Mouse (Mus musculus) ovary, postnatal 14 days (tissue): ENCODE results near the gene Ntrk2.

Experiments used
- DNase-seq: peaks from one replicate; pipeline ENCODE4 v3.0.0; 2022; ENCODE audit warnings: low spot score

The Ntrk2 gene

GRCm38 (mm10) chr13:59119596-59120394 is 313.4 kb downstream of the Ntrk2 start:
- DNase-seq, result no peak

GRCm38 (mm10) chr13:59143141-59143744 is 336.9 kb downstream of the Ntrk2 start:
- DNase-seq, result no peak

GRCm38 (mm10) chr13:59144321-59144856 is 338.0 kb downstream of the Ntrk2 start:
- DNase-seq, result no peak

- no peak for DNase-seq
Observed at GRCm38 (mm10) chr13:59145677-59146555, 339.5 kb downstream of the Ntrk2 start.

DNA sequence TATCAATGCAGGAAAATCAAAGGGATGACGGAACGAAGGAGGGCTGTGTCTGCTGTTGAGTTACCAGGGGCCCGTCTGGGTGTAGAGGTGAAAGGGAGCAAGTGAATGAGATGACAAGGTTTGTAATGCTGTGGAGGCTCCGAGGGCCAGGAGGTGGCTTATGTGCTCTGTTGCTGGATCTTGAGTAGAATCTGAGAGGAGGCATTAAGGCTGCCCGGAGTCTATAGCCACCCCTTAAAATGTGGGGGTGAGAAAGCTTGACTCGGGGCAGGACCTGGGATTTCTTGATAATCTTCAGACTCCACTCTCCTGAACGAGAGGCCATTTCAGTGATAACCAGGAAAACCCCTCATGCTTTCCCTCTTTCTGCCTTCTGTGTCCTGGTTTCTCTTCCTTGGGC is 340.2 kb downstream of the Ntrk2 start:
- DNase-seq, result no peak

DNA sequence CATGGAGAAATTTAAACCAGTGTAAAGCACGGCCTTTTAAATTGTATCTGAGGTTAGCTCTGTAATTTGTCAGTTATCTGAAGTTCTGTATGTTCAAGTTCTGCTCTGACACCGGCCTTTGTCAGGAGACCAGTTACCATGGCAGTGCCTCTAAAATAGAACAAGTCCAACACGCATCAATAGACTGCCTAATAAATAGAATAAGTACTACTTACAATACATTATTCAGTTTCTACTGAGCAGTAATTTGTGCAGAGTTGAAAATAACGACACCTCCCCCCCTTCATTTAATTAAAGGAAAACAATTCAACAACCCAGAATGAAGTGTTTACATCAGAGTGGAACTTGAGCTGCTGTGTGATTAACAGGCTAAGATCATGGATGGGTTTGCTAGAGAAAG is 341.6 kb downstream of the Ntrk2 start:
- DNase-seq, result no peak

GRCm38 (mm10) chr13:59148793-59149192 is 342.4 kb downstream of the Ntrk2 start:
- DNase-seq, result no peak

DNA sequence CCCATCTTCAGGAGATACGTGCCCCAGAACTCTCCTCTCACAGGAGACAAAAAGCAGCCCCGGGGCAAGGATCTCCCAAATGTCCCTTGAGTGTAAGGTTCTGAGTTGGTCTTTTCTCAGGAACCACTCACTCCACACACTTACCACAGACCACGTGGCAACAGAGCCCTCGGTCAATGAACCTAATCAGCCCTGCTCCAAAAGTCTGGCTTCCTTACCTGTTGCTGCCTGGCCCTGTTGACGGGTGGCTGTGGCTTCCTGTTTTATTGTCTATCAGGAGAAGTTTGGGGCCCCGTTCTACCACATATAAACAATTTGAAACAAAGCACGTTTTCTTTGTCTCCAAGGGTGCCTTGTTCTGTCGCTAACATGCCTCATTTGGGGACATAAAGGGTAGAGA is 357.6 kb downstream of the Ntrk2 start:
- no peak for DNase-seq

- DNase-seq, result no peak
Observed at GRCm38 (mm10) chr13:59173840-59174239, 367.5 kb downstream of the Ntrk2 start.

GRCm38 (mm10) chr13:59176021-59176420 is 369.7 kb downstream of the Ntrk2 start:
- no peak for DNase-seq

DNA sequence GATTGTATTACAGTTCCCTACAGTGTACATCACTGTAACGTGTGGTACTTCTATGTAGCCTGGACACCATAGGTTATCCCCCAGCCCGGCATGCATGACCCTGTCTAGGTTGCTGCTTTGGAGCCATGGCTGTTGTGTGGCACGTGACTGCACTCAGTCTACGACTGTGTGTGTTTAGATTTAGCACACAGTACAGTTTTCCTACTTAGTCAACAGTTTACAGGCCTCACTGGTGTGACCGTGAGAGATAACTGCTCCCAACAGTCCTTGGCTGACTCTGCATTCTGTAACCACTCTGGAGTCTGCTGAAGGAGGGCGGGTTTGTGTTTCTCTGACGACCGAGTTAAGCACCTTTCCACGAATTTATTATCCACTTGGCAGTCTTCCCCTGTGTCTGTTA is 370.1 kb downstream of the Ntrk2 start:
- no peak for DNase-seq

DNA sequence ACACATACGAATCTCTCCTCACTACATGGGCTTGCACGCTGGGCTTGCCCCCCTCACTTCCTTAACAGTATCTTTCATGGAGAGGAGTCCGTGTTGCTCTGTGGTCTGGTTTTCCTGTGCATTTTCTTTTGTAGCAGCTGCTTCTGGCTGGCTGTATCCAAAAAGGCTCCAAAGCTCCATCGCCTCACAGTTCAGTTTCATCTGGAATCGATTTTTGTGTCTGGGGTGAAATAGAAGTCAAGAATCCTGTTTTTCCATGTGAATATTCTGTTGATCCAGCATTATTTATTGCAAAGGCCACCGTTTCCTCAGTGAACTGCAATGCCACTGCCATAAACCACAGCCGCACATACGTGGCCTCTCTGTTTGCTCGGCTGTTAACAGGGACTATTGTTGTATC is 370.6 kb downstream of the Ntrk2 start:
- no peak for DNase-seq

GRCm38 (mm10) chr13:59179986-59180385 is 373.6 kb downstream of the Ntrk2 start:
- no peak for DNase-seq

GRCm38 (mm10) chr13:59180781-59181180 is 374.4 kb downstream of the Ntrk2 start:
- DNase-seq, result no peak

DNA sequence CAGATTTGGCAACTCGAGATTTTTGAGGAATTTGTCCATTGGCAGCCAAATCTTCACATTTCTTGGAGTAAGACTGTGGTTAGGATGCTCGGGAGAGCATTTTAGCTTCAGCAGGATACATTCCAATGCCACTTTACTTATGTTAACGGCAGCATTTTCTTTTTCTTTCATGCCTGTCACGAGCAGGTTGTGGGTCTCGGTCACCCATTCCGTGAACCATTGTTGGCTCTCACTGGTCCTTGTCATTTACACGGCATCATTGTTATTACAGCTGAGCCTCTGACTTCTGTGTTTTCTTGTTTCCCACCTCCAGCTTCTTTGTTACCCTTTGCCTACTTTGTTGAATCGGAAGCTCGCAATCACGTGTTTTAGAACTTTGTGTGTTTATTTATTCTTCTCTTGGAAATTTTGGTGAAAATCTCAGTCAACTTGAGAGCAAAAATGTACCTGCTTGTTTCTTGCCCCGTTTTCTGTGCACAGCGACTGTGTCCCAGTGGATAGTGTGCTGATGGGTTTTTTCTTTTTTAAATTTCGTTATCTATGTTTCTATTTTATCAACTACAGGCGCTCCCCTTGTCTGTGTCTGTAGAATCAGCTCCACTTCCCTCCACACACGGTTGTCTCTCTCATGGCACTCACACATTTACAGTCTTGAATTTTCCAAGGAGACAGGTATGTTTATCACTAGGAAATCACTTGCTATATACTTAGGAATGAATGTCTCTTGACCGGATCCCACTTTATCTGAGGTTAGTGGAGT is 375.0 kb downstream of the Ntrk2 start:
- no peak for DNase-seq

DNA sequence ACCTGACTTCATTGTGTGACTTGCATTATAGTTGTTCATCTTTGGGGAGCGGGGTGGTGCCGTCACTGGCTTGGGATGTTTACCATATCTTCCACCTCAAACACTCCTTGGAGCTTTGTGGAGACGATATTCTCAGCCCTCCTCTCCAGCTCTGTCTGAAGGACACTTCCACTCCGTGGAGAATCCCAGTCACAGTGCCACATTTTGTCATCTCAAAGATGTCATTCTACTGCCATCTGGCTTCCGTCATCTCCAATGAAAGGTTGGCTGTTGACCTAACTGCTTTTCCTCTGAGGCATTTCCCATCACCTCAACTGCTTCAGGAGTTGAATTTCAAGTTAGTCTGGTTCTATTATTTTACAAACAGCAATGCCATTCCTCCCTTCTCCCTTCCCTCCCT is 376.3 kb downstream of the Ntrk2 start:
- DNase-seq, result no peak
